Mouse (Mus musculus): Measurements from ENCODE around the gene Lemd1.

GRCm38 (mm10) chr1:132263618-132264017 is 72.4 kb downstream of the Lemd1 start:
- no peak for TF ChIP-seq TAL1 (IDR thresholded peaks at IDR 0.05; ENCODE audit: low read length)
- TF ChIP-seq GATA1 (IDR thresholded peaks at IDR 0.05; ENCODE audit: low read length) = no peak
